Mouse (Mus musculus) midbrain, embryonic 16.5 days (tissue): ENCODE data around the gene Abtb2. TPM values are rescaled to one million over a fixed set of nuclear protein-coding genes. Genes with fewer than 3 reads are reported as not detected.

Source experiments
- ATAC-seq: fragments of 200-750 bp; cut with Nextera tagmentation; 2 replicates; pipeline ENCODE4 v1.8.0; 2017; ENCODE audit warnings: moderate TSS enrichment
- H3K27ac ChIP-seq: fragments of 300-500 bp; sonication (generic); 2 replicates; pipeline ENCODE4 v1.5.1; 2014; ENCODE audit warnings: mild to moderate bottlenecking, low read length, mixed read lengths
- H3K27me3 ChIP-seq: fragments of 300-500 bp; sonication (generic); 2 replicates; pipeline ENCODE4 v1.6.1; 2014; ENCODE audit warnings: low read depth, low read length, mixed read lengths; ENCODE audit not compliant: control insufficient read depth, insufficient read depth
- H3K36me3 ChIP-seq: fragments of 300-500 bp; sonication (generic); 2 replicates; pipeline ENCODE4 v1.6.1; 2014; ENCODE audit warnings: mild to moderate bottlenecking, low read length, moderate library complexity, mixed read lengths; ENCODE audit not compliant: control insufficient read depth, insufficient read depth
- H3K4me1 ChIP-seq: fragments of 300-500 bp; sonication (generic); 2 replicates; pipeline ENCODE4 v1.6.1; 2014; ENCODE audit warnings: mild to moderate bottlenecking, low read length, mixed read lengths; ENCODE audit not compliant: control insufficient read depth, insufficient read depth
- H3K4me2 ChIP-seq: fragments of 300-500 bp; sonication (generic); 2 replicates; pipeline ENCODE4 v1.6.1; 2014; ENCODE audit warnings: mild to moderate bottlenecking, low read length, mixed read lengths
- H3K4me3 ChIP-seq: fragments of 300-500 bp; sonication (generic); 2 replicates; pipeline ENCODE4 v1.5.1; 2014; ENCODE audit warnings: low read depth, mild to moderate bottlenecking, low read length, moderate library complexity, mixed read lengths
- H3K9ac ChIP-seq: fragments of 300-500 bp; sonication (generic); 2 replicates; pipeline ENCODE4 v1.6.1; 2014; ENCODE audit warnings: low read depth, low read length, mixed read lengths
- H3K9me3 ChIP-seq: fragments of 300-500 bp; sonication (generic); replicated peaks from 2 replicates; pipeline ENCODE4 v1.6.1; 2014; ENCODE audit warnings: mild to moderate bottlenecking, low read length, mixed read lengths; ENCODE audit not compliant: control insufficient read depth, poor library complexity, severe bottlenecking
- WGBS: fragments of 180-500 bp; shearing (Covaris S2); extraction: QIAGEN DNeasy Blood & Tissue Kit; methylation state at CpG from one replicate; pipeline ENCODE4 v1.1.7; 2014; 5-methylcytosine and 5-hydroxymethylcytosine counted together
- polyA plus RNA-seq: library from polyadenylated mRNA; unstranded; fragments of >200 nt; fragmentation: Nextera tagmentation; extraction: Ambion mirVana; gene quantifications from 2 replicates; pipeline ENCODE4 v1.2.1, GENCODE M21; 2015

Abtb2 gene
- polyA plus RNA-seq, 1 experiment from 2014 or later = 8.7 TPM

DNA sequence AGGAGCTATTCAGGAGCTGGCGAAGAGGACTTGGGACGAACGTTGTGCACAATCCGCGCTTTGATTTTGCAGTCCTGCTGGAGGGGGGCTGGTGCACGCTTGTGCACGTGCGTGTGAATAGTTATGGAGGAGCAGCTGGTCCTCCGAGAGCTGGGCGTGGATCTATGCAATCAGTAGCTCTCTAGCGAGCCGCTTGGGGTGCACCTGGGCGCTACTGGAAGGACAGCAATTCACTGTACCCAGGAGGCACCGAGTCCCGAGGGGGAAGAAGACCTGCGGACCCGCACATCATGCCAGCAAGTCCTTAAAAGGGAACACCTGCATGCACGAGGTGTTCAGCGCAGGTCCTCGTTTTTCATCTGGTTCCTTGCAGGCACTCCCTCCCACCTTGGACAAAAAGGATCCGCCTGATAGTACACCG lies 929 bp upstream of the Abtb2 start:
- peak overlapping the region; percentile 58 for H3K27ac ChIP-seq

GRCm38 (mm10) chr2:103566423-103566712 lies 258 bp downstream of the Abtb2 start:
- peak overlapping the region; percentile 14 for H3K27ac ChIP-seq
- peak overlapping the region; percentile 68 for H3K4me3 ChIP-seq
- H3K27me3 ChIP-seq = no peaks in the 10 kb centered on the region
- H3K9me3 ChIP-seq = no peaks in the 10 kb centered on the region
- H3K36me3 ChIP-seq = no peaks in the 10 kb centered on the region
- peak overlapping the region; percentile 74 for H3K9ac ChIP-seq
- H3K4me1 ChIP-seq = peaks cover 22% of the 10 kb centered on the region; the same call in 1 of the 2 replicates
- WGBS = 0% methylated on average over 40 of the region's 40 CpGs
- peak; percentile 50 for ATAC-seq
- H3K4me2 ChIP-seq = peak overlapping the region; percentile 96

More for the DNA sequence above, 929 bp upstream of the Abtb2 start:
- peaks cover 22% of the 10 kb centered on the region; the same call in 1 of the 2 replicates for H3K4me1 ChIP-seq
- 0% methylated on average over 22 of the region's 22 CpGs for WGBS
- ATAC-seq = peak; percentile 36
- no peaks in the 10 kb centered on the region for H3K36me3 ChIP-seq
- peak overlapping the region; percentile 67 for H3K9ac ChIP-seq
- H3K4me2 ChIP-seq = peak overlapping the region; percentile 96
- peak overlapping the region; percentile 68 for H3K4me3 ChIP-seq
- no peaks in the 10 kb centered on the region for H3K9me3 ChIP-seq
- no peaks in the 10 kb centered on the region for H3K27me3 ChIP-seq

DNA sequence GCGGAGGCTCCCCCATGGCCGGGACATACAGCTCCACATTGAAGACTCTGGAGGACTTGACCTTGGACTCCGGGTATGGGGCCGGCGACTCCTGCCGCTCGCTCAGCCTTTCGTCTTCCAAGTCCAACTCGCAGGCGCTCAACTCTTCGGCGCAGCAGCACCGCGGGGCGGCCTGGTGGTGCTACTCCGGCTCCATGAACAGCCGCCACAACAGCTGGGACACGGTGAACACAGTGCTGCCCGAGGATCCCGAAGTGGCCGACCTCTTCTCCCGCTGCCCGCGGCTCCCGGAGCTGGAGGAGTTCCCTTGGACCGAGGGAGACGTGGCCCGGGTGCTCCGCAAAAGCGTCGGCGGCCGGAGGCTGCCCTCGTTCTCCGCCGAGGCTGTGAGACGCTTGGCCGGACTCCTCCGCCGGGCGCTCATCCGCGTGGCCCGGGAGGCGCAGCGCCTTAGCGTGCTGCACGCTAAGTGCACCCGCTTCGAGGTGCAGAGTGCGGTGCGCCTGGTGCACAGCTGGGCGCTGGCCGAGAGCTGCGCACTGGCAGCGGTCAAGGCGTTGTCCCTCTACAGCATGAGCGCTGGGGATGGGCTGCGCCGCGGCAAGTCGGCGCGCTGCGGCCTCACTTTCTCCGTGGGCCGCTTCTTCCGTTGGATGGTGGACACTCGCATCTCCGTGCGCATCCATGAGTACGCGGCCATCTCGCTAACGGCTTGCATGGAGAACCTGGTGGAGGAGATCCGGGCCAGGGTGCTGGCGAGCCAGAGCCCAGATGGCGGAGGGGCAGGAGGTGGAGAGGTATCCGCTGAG lies 807 bp downstream of the Abtb2 start:
- peak; percentile 59 for ATAC-seq
- H3K4me2 ChIP-seq = peak overlapping the region; percentile 96
- no peaks in the 10 kb centered on the region for H3K9me3 ChIP-seq
- peak overlapping the region; percentile 68 for H3K4me3 ChIP-seq
- under 1% methylated on average over 74 of the region's 79 CpGs for WGBS
- peak overlapping the region; percentile 74 for H3K9ac ChIP-seq
- peaks cover 22% of the 10 kb centered on the region; the same call in 1 of the 2 replicates for H3K4me1 ChIP-seq
- no peaks in the 10 kb centered on the region for H3K27me3 ChIP-seq
- H3K27ac ChIP-seq = peak overlapping the region; percentile 14
- no peaks in the 10 kb centered on the region for H3K36me3 ChIP-seq

- no peak overlapping the region; the same call in 1 of the 2 replicates for H3K9ac ChIP-seq
- no peak overlapping the region for H3K27ac ChIP-seq
- H3K36me3 ChIP-seq = no peaks in the 10 kb centered on the region
- H3K4me2 ChIP-seq = peak overlapping the region; percentile 96
- no peaks in the 10 kb centered on the region for H3K27me3 ChIP-seq
- peaks cover 22% of the 10 kb centered on the region; the same call in 1 of the 2 replicates for H3K4me1 ChIP-seq
- peak overlapping the region; percentile 68 for H3K4me3 ChIP-seq
- H3K9me3 ChIP-seq = no peaks in the 10 kb centered on the region
- WGBS = 8% methylated on average over 7 of the region's 7 CpGs
- ATAC-seq = no peak
Measured at GRCm38 (mm10) chr2:103568161-103568560, 2.1 kb downstream of the Abtb2 start.

DNA sequence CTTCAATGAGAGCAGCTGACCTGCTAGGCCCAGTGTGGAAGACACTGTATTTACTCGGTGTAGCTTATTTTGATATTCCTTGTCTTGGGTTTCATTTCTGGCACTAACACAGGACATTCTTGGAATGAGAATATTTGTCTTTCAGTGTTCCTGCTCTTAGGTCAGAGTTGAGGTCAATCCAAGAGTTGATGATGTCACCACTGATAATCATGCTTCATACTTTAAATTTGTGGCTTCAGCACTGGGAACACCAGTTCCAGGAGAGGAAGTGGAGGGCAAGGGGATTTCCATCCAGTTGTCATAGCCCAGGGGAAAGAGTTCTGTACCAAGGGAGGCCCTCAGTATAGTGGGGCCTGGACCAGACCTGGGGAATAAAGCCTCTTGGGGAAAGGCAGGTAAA lies 3.6 kb downstream of the Abtb2 start:
- H3K4me1 ChIP-seq = peaks cover 22% of the 10 kb centered on the region; the same call in 1 of the 2 replicates

DNA sequence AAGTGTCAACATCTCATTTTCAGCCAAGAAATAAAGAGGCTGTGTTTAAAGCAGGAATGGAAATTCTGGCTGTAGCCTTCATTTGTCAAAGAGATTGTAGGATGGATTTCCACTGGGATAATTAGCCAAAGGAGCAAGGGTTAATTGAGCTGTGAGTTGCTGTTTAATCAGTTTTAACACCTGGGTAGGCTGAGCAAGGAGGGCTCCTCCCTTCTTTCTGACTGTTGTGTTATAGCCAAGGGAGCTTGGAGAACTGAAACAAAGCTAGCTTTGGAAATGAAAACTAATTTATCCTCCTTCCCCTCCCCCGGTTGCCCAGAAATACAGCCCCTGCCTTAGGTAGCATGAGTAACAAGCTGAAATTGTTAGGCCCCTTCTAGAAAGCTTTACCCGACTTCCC lies 6.2 kb downstream of the Abtb2 start:
- Histone ChIP-seq H3K4me3 (no peak overlapping the region), H3K36me3 (no peaks in the 10 kb centered on the region), H3K27me3 (no peaks in the 10 kb centered on the region), H3K4me1 (peaks cover 12% of the 10 kb centered on the region; the same call in 1 of the 2 replicates), H3K27ac (no peak overlapping the region), H3K9ac (no peak overlapping the region), H3K9me3 (no peaks in the 10 kb centered on the region), H3K4me2 (no peak overlapping the region)
- no peak for ATAC-seq
- 69% methylated on average over 2 of the region's 2 CpGs for WGBS

More for the DNA sequence above, 3.6 kb downstream of the Abtb2 start:
- ATAC-seq = no peak
- Histone ChIP-seq H3K4me3 (no peak overlapping the region), H3K36me3 (no peaks in the 10 kb centered on the region), H3K27ac (no peak overlapping the region), H3K9ac (no peak overlapping the region), H3K9me3 (no peaks in the 10 kb centered on the region), H3K27me3 (no peaks in the 10 kb centered on the region), H3K4me2 (peak overlapping the region; percentile 96)
- WGBS = 85% methylated on average over 1 of the region's 1 CpGs

DNA sequence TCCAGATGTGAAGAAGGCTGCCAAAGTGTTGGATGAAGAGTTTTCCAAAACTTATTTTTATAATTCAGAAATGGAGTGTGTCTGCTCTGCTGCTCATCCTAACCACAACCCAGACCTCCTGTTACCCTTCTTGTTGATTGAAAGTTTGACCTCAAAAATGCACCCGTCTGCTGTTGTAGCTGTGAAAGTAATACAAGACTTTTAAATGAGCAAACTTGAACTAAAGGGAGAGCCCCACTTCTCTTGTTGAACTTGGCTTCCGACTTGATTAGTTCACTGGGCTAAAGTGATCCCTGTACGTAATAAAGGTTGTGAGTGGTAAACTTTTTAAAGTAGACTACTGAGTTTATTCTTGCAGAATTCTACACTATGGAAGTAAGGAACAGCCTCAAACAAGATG lies 10.3 kb downstream of the Abtb2 start:
- no peaks in the 10 kb centered on the region for H3K4me1 ChIP-seq
- no peak for ATAC-seq

DNA sequence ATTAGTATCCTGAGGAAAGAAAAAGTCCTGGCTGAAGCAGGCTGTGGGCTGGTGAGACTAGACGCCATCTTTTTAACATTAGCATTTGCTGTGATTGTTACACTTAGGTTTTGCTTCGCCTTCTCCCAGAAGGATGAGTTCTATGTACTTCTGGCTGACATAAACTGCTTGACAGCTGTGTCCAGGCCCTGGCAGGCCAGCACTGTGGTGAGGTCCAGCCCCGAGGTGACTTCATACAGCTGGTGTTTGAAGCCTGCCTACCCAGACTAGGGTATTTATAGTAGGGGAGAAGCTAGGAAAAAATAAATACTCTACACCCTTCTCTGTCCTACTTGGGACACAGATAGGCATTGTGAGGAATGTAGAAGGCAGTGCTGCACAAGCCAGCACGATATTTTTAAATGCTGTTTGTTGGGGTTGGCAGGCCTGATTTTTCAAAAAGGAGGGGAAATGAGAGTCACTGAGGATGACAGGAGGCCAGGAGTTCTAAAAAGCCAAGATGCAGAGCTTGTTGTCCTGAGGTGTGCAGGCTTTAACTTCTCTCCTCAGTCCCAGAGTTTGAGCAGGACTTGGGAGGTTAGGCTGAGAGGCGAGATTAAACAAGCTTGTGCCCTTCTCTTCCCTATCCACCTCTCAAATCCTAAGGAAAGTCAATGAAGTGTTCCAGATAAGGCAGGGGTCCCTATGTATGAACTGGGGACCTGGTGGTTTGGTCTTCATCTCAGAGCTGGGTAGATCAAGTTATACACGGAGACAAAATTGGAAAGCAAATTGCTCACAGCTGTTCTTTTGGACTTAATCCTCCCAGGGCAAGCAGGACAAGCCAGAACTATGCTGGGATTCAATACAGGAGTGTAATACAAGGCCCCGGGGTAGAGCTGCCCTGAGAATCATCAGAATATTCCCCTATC lies 11.9 kb downstream of the Abtb2 start:
- Histone ChIP-seq H3K4me2 (no peak overlapping the region), H3K4me3 (no peak overlapping the region), H3K9me3 (no peaks in the 10 kb centered on the region), H3K36me3 (no peaks in the 10 kb centered on the region), H3K27ac (no peak overlapping the region), H3K4me1 (no peaks in the 10 kb centered on the region), H3K27me3 (no peaks in the 10 kb centered on the region), H3K9ac (no peak overlapping the region)
- no peak for ATAC-seq
- WGBS = 74% methylated on average over 7 of the region's 7 CpGs

More for the DNA sequence above, 10.3 kb downstream of the Abtb2 start:
- no peak overlapping the region for H3K9ac ChIP-seq
- H3K4me2 ChIP-seq = no peak overlapping the region
- H3K27me3 ChIP-seq = no peaks in the 10 kb centered on the region
- H3K27ac ChIP-seq = no peak overlapping the region
- no peaks in the 10 kb centered on the region for H3K9me3 ChIP-seq
- no peak overlapping the region for H3K4me3 ChIP-seq
- no peaks in the 10 kb centered on the region for H3K36me3 ChIP-seq
- 91% methylated on average over 3 of the region's 3 CpGs for WGBS
